Mouse (Mus musculus) MEL (cell line): ENCODE data around the gene Ppard. TPM values are rescaled to one million over a fixed set of nuclear protein-coding genes. Genes with fewer than 3 reads are reported as not detected.

ENCODE experiments used
- DNase-seq: peaks from one replicate; pipeline ENCODE4 v3.0.0; 2011; ENCODE audit warnings: low read depth, low spot score
- H3K27ac ChIP-seq: 2 replicates; pipeline ENCODE4 v1.5.1; 2012; ENCODE audit warnings: low read depth, mild to moderate bottlenecking, control low read depth, low read length, moderate library complexity; ENCODE audit not compliant: control insufficient read depth
- H3K27me3 ChIP-seq, 2 experiments: fragments of 150-350 bp in 1 of 2; sonication (generic) in 1 of 2; 2 replicates each; pipeline ENCODE4 v1.6.1; 2012; ENCODE audit warnings: low read length in 2 of 2, mild to moderate bottlenecking in 2 of 2, improper control_type of control experiment in 1 of 2, moderate library complexity in 1 of 2; ENCODE audit not compliant: insufficient read depth in 2 of 2, control insufficient read depth in 1 of 2
- H3K36me3 ChIP-seq, 2 experiments: 2 replicates each; pipeline ENCODE4 v1.6.1; 2012 to 2014; ENCODE audit warnings: low read length in 2 of 2, improper control_type of control experiment in 1 of 2, inconsistent platforms in 1 of 2, mild to moderate bottlenecking in 1 of 2; ENCODE audit not compliant: insufficient read depth in 2 of 2, control insufficient read depth in 1 of 2
- H3K4me1 ChIP-seq, 2 experiments: fragments of 150-350 bp in 1 of 2; sonication (generic) in 1 of 2; 2 replicates each; pipeline ENCODE4 v1.6.1; 2012; ENCODE audit warnings: low read length in 2 of 2, improper control_type of control experiment in 1 of 2, mild to moderate bottlenecking in 1 of 2; ENCODE audit not compliant: insufficient read depth in 2 of 2, control insufficient read depth in 1 of 2
- H3K4me3 ChIP-seq, 2 experiments: fragments of 150-350 bp in 1 of 2; sonication (generic) in 1 of 2; 2 replicates each; pipeline ENCODE4 v1.5.1; 2012; ENCODE audit warnings: low read depth in 2 of 2, low read length in 2 of 2, mild to moderate bottlenecking in 2 of 2, moderate library complexity in 2 of 2, control low read depth in 1 of 2, improper control_type of control experiment in 1 of 2; ENCODE audit not compliant: control insufficient read depth in 1 of 2, insufficient read depth in 1 of 2
- H3K79me2 ChIP-seq: 2 replicates; pipeline ENCODE4 v1.6.1; 2012; ENCODE audit warnings: mild to moderate bottlenecking, low read length, moderate library complexity; ENCODE audit not compliant: control insufficient read depth, poor library complexity, insufficient read depth
- H3K9ac ChIP-seq: 2 replicates; pipeline ENCODE4 v1.6.1; 2012; ENCODE audit warnings: low read depth, mild to moderate bottlenecking, control low read depth, low read length, moderate library complexity; ENCODE audit not compliant: control insufficient read depth, poor library complexity, severe bottlenecking
- H3K9me3 ChIP-seq: fragments of 150-350 bp; sonication (generic); replicated peaks from 2 replicates; pipeline ENCODE4 v1.6.1; 2012; ENCODE audit warnings: mild to moderate bottlenecking, low read length, improper control_type of control experiment, moderate library complexity; ENCODE audit not compliant: insufficient read depth
- BHLHE40 ChIP-seq: IDR thresholded peaks from 2 replicates; pipeline ENCODE4 v1.6.1; 2012; ENCODE audit warnings: low read depth, mild to moderate bottlenecking, inconsistent platforms, low read length, improper control_type of control experiment, borderline replicate concordance
- CHD1 ChIP-seq: IDR thresholded peaks from 2 replicates; pipeline ENCODE4 v1.6.1; 2012; ENCODE audit warnings: low read depth, mild to moderate bottlenecking, inconsistent platforms, low read length, improper control_type of control experiment
- CHD2 ChIP-seq: IDR thresholded peaks from 2 replicates; pipeline ENCODE4 v1.6.1; 2011; ENCODE audit warnings: low read length, improper control_type of control experiment
- CTCF ChIP-seq, 3 experiments: IDR thresholded peaks in 2 of 3; conservative IDR thresholded peaks in 1 of 3; 2 replicates each; pipeline ENCODE4 v1.5.1; 2011 to 2012; ENCODE audit warnings: low read length in 3 of 3, low read depth in 2 of 3, mild to moderate bottlenecking in 2 of 3, improper control_type of control experiment in 1 of 3, inconsistent platforms in 1 of 3, mixed read lengths in 1 of 3, moderate library complexity in 1 of 3; ENCODE audit not compliant: control insufficient read depth in 1 of 3, insufficient read depth in 1 of 3, poor library complexity in 1 of 3, severe bottlenecking in 1 of 3
- E2F4 ChIP-seq: IDR thresholded peaks from 2 replicates; pipeline ENCODE4 v1.6.1; 2011; ENCODE audit warnings: low read depth, low read length, improper control_type of control experiment, borderline replicate concordance
- ELF1 ChIP-seq: IDR thresholded peaks from 2 replicates; pipeline ENCODE4 v1.6.1; 2014; ENCODE audit warnings: low read depth, mild to moderate bottlenecking, inconsistent platforms, low read length, improper control_type of control experiment, moderate library complexity
- ETS1 ChIP-seq: IDR thresholded peaks from 2 replicates; pipeline ENCODE4 v1.6.1; 2012; ENCODE audit warnings: low read depth, mild to moderate bottlenecking, inconsistent platforms, low read length, improper control_type of control experiment, moderate library complexity
- GABPA ChIP-seq: IDR thresholded peaks from 2 replicates; pipeline ENCODE4 v1.6.1; 2012; ENCODE audit warnings: low read depth, mild to moderate bottlenecking, inconsistent platforms, low read length, improper control_type of control experiment, moderate library complexity
- GATA1 ChIP-seq: IDR thresholded peaks from 2 replicates; pipeline ENCODE4 v1.6.1; 2011; ENCODE audit warnings: low read depth, low read length, improper control_type of control experiment
- HCFC1 ChIP-seq: IDR thresholded peaks from 2 replicates; pipeline ENCODE4 v1.6.1; 2012; ENCODE audit warnings: low read depth, mild to moderate bottlenecking, inconsistent platforms, low read length, improper control_type of control experiment, moderate library complexity
- JUND ChIP-seq: IDR thresholded peaks from 2 replicates; pipeline ENCODE4 v1.6.1; 2011; ENCODE audit warnings: low read depth, mild to moderate bottlenecking, improper control_type of control experiment, low read length
- KAT2A ChIP-seq: conservative IDR thresholded peaks from 2 replicates; pipeline ENCODE4 v1.6.1; 2012; ENCODE audit warnings: low read depth, low read length, improper control_type of control experiment, inconsistent platforms
- MAX ChIP-seq: IDR thresholded peaks from 2 replicates; pipeline ENCODE4 v1.6.1; 2011; ENCODE audit warnings: low read length, improper control_type of control experiment
- MEF2A ChIP-seq: IDR thresholded peaks from 2 replicates; pipeline ENCODE4 v1.6.1; 2014; ENCODE audit warnings: low read depth, mild to moderate bottlenecking, inconsistent platforms, low read length, improper control_type of control experiment; ENCODE audit not compliant: poor library complexity, insufficient replicate concordance, severe bottlenecking; ENCODE audit errors: extremely low read depth
- MXI1 ChIP-seq: IDR thresholded peaks from 2 replicates; pipeline ENCODE4 v1.6.1; 2011; ENCODE audit warnings: mild to moderate bottlenecking, low read depth, low read length, improper control_type of control experiment
- MYB ChIP-seq: IDR thresholded peaks from 2 replicates; pipeline ENCODE4 v1.6.1; 2011; ENCODE audit warnings: mild to moderate bottlenecking, low read depth, low read length, improper control_type of control experiment
- MYC ChIP-seq: IDR thresholded peaks from 2 replicates; pipeline ENCODE4 v1.6.1; 2011; ENCODE audit warnings: low read depth, mild to moderate bottlenecking, low read length, improper control_type of control experiment, moderate library complexity
- NRF1 ChIP-seq: IDR thresholded peaks from 2 replicates; pipeline ENCODE4 v1.6.1; 2014; ENCODE audit warnings: low read depth, mild to moderate bottlenecking, inconsistent platforms, low read length, improper control_type of control experiment, moderate library complexity; ENCODE audit not compliant: poor library complexity, insufficient read depth, severe bottlenecking
- POLR2A ChIP-seq, 2 experiments: IDR thresholded peaks; 2 replicates each; pipeline ENCODE4 v1.6.1; 2011 to 2012; ENCODE audit warnings: low read length in 2 of 2, mild to moderate bottlenecking in 2 of 2, control low read depth in 1 of 2, improper control_type of control experiment in 1 of 2, low read depth in 1 of 2, moderate library complexity in 1 of 2; ENCODE audit not compliant: control insufficient read depth in 1 of 2, insufficient read depth in 1 of 2, poor library complexity in 1 of 2
- POLR2AphosphoS5 ChIP-seq: IDR thresholded peaks from 2 replicates; pipeline ENCODE4 v1.6.1; 2012; ENCODE audit warnings: low read depth, borderline replicate concordance, mild to moderate bottlenecking, inconsistent platforms, low read length, moderate library complexity, mixed read lengths
- RAD21 ChIP-seq: IDR thresholded peaks from 2 replicates; pipeline ENCODE4 v1.6.1; 2011; ENCODE audit warnings: mild to moderate bottlenecking, low read depth, low read length, improper control_type of control experiment
- RCOR1 ChIP-seq: IDR thresholded peaks from 2 replicates; pipeline ENCODE4 v1.6.1; 2012; ENCODE audit warnings: low read depth, mild to moderate bottlenecking, inconsistent platforms, low read length, improper control_type of control experiment
- TBP ChIP-seq: IDR thresholded peaks from 2 replicates; pipeline ENCODE4 v1.8.0; 2011; ENCODE audit warnings: low read depth, low read length, improper control_type of control experiment
- TCF12 ChIP-seq: IDR thresholded peaks from 2 replicates; pipeline ENCODE4 v1.6.1; 2014; ENCODE audit warnings: low read depth, mild to moderate bottlenecking, inconsistent platforms, low read length, improper control_type of control experiment, moderate library complexity
- UBTF ChIP-seq: IDR thresholded peaks from 2 replicates; pipeline ENCODE4 v1.6.1; 2012; ENCODE audit warnings: low read depth, mild to moderate bottlenecking, inconsistent platforms, low read length, improper control_type of control experiment, moderate library complexity, borderline replicate concordance; ENCODE audit not compliant: insufficient read depth
- USF1 ChIP-seq: IDR thresholded peaks from 2 replicates; pipeline ENCODE4 v1.6.1; 2014; ENCODE audit warnings: low read depth, mild to moderate bottlenecking, inconsistent platforms, low read length, improper control_type of control experiment, moderate library complexity
- ZKSCAN1 ChIP-seq: IDR thresholded peaks from 2 replicates; pipeline ENCODE4 v1.6.1; 2012; ENCODE audit warnings: low read depth, mild to moderate bottlenecking, inconsistent platforms, low read length, improper control_type of control experiment, moderate library complexity
- ZMIZ1 ChIP-seq: IDR thresholded peaks from 2 replicates; pipeline ENCODE4 v1.6.1; 2012; ENCODE audit warnings: low read depth, mild to moderate bottlenecking, inconsistent platforms, low read length, improper control_type of control experiment, moderate library complexity
- ZNF384 ChIP-seq: IDR thresholded peaks from 2 replicates; pipeline ENCODE4 v1.6.1; 2012; ENCODE audit warnings: low read depth, mild to moderate bottlenecking, inconsistent platforms, low read length, improper control_type of control experiment
- polyA plus RNA-seq, 2 experiments: library from polyadenylated mRNA; stranded (reverse) in 1 of 2; unstranded in 1 of 2; fragments of >175 nt in 1 of 2; fragments of >200 nt in 1 of 2; gene quantifications; 2 replicates each; pipeline versions ENCODE4 v1.2.1 to v1.2.4; 2012; ENCODE audit warnings: low replicate concordance in 2 of 2, low read depth in 1 of 2; ENCODE audit not compliant: insufficient read length in 2 of 2, insufficient read depth in 1 of 2, missing spikeins in 1 of 2
- total RNA-seq: library from RNA; depleted of rRNA; stranded (reverse); fragments of 300-350 nt; gene quantifications from 2 replicates; pipeline ENCODE4 v1.2.3, GENCODE M21; 2012

The Ppard gene
- total and polyA plus RNA-seq, 3 experiments = 3.5 to 12.7 TPM; not detected in 1

GRCm38 (mm10) chr17:28327673-28328325, 95.3 kb downstream of the Ppard start:
- Histone ChIP-seq H3K79me2 (peaks cover 24% of the 10 kb centered on the region), H3K9me3 (no peaks in the 10 kb centered on the region), H3K36me3 (peaks cover 5 to 7% of the 10 kb centered on the region in 2 experiments), H3K27ac (peak overlapping the region; percentile 59), H3K4me3 (peak overlapping the region; percentile 36 to 66), H3K4me1 (peaks cover 0 to 8% of the 10 kb centered on the region in 2 experiments; a peak in 1 of 4 replicates), H3K27me3 (no peaks in the 10 kb centered on the region), H3K9ac (peak overlapping the region; percentile 94)
- peak; percentile 40 for DNase-seq
- 0 out of 2 replicates have a peak, but pooled peaks have one; percentile 26 for TF ChIP-seq CHD1
- TF ChIP-seq USF1 = 0 out of 2 replicates have a peak, but pooled peaks have one; percentile 15
- no peak for TF ChIP-seq MYC

- H3K9ac ChIP-seq = peak within 1 kb of the TSS; percentile 99
- peaks cover 0 to 8% of the 10 kb centered on the region in 2 experiments; a peak in 1 of 4 replicates for H3K4me1 ChIP-seq
- H3K36me3 ChIP-seq = peaks cover 4 to 5% of the 10 kb centered on the region in 2 experiments; a peak in 3 of 4 replicates
- H3K27me3 ChIP-seq = no peaks in the 10 kb centered on the region
- peaks cover 24% of the 10 kb centered on the region for H3K79me2 ChIP-seq
- H3K4me3 ChIP-seq = peak within 1 kb of the TSS; percentile 94 to 96
- peak; percentile 95 for DNase-seq
- H3K9me3 ChIP-seq = no peaks in the 10 kb centered on the region
- peak within 1 kb of the TSS; percentile 91 for H3K27ac ChIP-seq
- no peak; the same call in 1 of the 2 replicates for TF ChIP-seq POLR2AphosphoS5
- no peak for TF ChIP-seq UBTF
- no peak for TF ChIP-seq RCOR1
- TF ChIP-seq CTCF (IDR thresholded peaks at IDR 0.05 in 2 of 3, conservative IDR thresholded peaks at IDR 0.05 in 1 of 3; ENCODE audit: control insufficient read depth in 1 of 3, insufficient read depth in 1 of 3, low read depth in 2 of 3, low read length in 3 of 3, poor library complexity in 1 of 3, severe bottlenecking in 1 of 3) = peak; percentile 53 to 92 (median 89); a peak in 5 of 6 replicates
- peak; percentile 99 for TF ChIP-seq ZMIZ1
- TF ChIP-seq MYB = no peak
- peak; percentile 92 to 97 for TF ChIP-seq POLR2A (IDR thresholded peaks at IDR 0.05; ENCODE audit: control insufficient read depth in 1 of 2, insufficient read depth in 1 of 2, low read depth in 1 of 2, low read length in 2 of 2, poor library complexity in 1 of 2)
- TF ChIP-seq E2F4 = no peak; the same call in 1 of the 2 replicates
- no peak for TF ChIP-seq ZNF384
- peak; percentile 99 for TF ChIP-seq CHD2
- TF ChIP-seq MAX = peak; percentile 95
- 0 out of 2 replicates have a peak, but pooled peaks have one; percentile 2 for TF ChIP-seq USF1
- TF ChIP-seq RAD21 = peak; percentile 16; the same call in 1 of the 2 replicates
- TF ChIP-seq HCFC1 = peak; percentile 89
- no peak for TF ChIP-seq GATA1
- TF ChIP-seq ETS1 = peak; percentile 30; the same call in 1 of the 2 replicates
- TF ChIP-seq ZKSCAN1 = no peak
- TF ChIP-seq JUND = no peak
- TF ChIP-seq TCF12 = peak; percentile 82
- TF ChIP-seq TBP = peak; percentile 98
- no peak for TF ChIP-seq CHD1
- TF ChIP-seq ELF1 = peak; percentile 82
- peak; percentile 80 for TF ChIP-seq NRF1
- TF ChIP-seq KAT2A = peak; percentile 71; the same call in 1 of the 2 replicates
- no peak for TF ChIP-seq MEF2A
- peak; percentile 88 for TF ChIP-seq BHLHE40
- TF ChIP-seq GABPA = no peak
- peak; percentile 85 for TF ChIP-seq MXI1
Measured at GRCm38 (mm10) chr17:28328366-28328928, 95.9 kb downstream of the Ppard start, which contains the start of gene Rpl10a. TSS of gene Rpl10a (plus strand) at chr17:28328471.
